Mouse (Mus musculus) layer of hippocampus, postnatal 25 days (tissue): ENCODE measurements around the gene Pgap2. TPM values are rescaled to one million over a fixed set of nuclear protein-coding genes. Genes with fewer than 3 reads are reported as not detected.

Source experiments
- DNase-seq, 2 experiments: peaks; one replicate each; pipeline ENCODE4 v3.0.0; 2022; ENCODE audit warnings: mixed read lengths in 2 of 2, low spot score in 1 of 2; ENCODE audit errors: extremely low spot score in 1 of 2
- total RNA-seq, 2 experiments: library from RNA; stranded (reverse); gene quantifications; 2 replicates each; pipeline ENCODE4 v1.2.3; 2021

The Pgap2 gene
- total RNA-seq, 2 experiments from 2014 or later = 27.7 to 34.0 TPM

GRCm38 (mm10) chr7:102238686-102239286 lies 28.8 kb downstream of the Pgap2 start:
- no peak for DNase-seq

- DNase-seq = no peak
Observed at GRCm38 (mm10) chr7:102239591-102239990, 29.6 kb downstream of the Pgap2 start.

- DNase-seq = no peak
Observed at GRCm38 (mm10) chr7:102242371-102242770, 32.4 kb downstream of the Pgap2 start.

- DNase-seq = no peak
Observed at GRCm38 (mm10) chr7:102242917-102243316, 32.9 kb downstream of the Pgap2 start.

GRCm38 (mm10) chr7:102243870-102244269 lies 33.9 kb downstream of the Pgap2 start:
- no peak for DNase-seq

GRCm38 (mm10) chr7:102244782-102245535 lies 35.0 kb downstream of the Pgap2 start:
- DNase-seq = no peak

- DNase-seq = peak in 1 of 2 experiments; percentile 26
Observed at GRCm38 (mm10) chr7:102245775-102246174, 35.8 kb downstream of the Pgap2 start.

- no peak for DNase-seq
Observed at GRCm38 (mm10) chr7:102246265-102246664, 36.3 kb downstream of the Pgap2 start.

- DNase-seq = no peak
Observed at GRCm38 (mm10) chr7:102246956-102247797, 37.2 kb downstream of the Pgap2 start.

- DNase-seq = no peak
Observed at GRCm38 (mm10) chr7:102248691-102249404, 38.8 kb downstream of the Pgap2 start.

GRCm38 (mm10) chr7:102249531-102249895 lies 39.5 kb downstream of the Pgap2 start:
- peak in 1 of 2 experiments; percentile 20 for DNase-seq

GRCm38 (mm10) chr7:102249896-102250630 lies 40.1 kb downstream of the Pgap2 start:
- peak in 1 of 2 experiments; percentile 38 for DNase-seq

- peak; percentile 80 to 82 for DNase-seq
Observed at GRCm38 (mm10) chr7:102250631-102251214, 40.7 kb downstream of the Pgap2 start.

GRCm38 (mm10) chr7:102253631-102254030 lies 43.6 kb downstream of the Pgap2 start:
- no peak for DNase-seq

- no peak for DNase-seq
Observed at GRCm38 (mm10) chr7:102255954-102256353, 45.9 kb downstream of the Pgap2 start, which contains the start of gene Rhog. Rhog (minus strand) TSS chr7:102256054.

GRCm38 (mm10) chr7:102256636-102257035 lies 46.6 kb downstream of the Pgap2 start:
- no peak for DNase-seq

- DNase-seq = peak; percentile 51 to 92
Observed at GRCm38 (mm10) chr7:102258189-102258588, 48.2 kb downstream of the Pgap2 start.

- no peak for DNase-seq
Observed at GRCm38 (mm10) chr7:102258753-102259152, 48.7 kb downstream of the Pgap2 start.

- no peak for DNase-seq
Observed at GRCm38 (mm10) chr7:102259716-102260479, 49.9 kb downstream of the Pgap2 start.
